Mouse (Mus musculus) v-Abl transformed pro-B cells (cell line): ENCODE results near the gene Syngap1.
"Not testable (repeated sequence)": the region's sequence is repeated elsewhere in the genome, so short reads cannot be mapped to it uniquely, and the experiment has no call there.

Source experiments
- in situ Hi-C, 2 experiments: fragments of 400-800 bp; cut with MboI; formaldehyde crosslinking; loops; one replicate each; pipeline ENCODE4 v1.15.1; 2025; ENCODE audit not compliant: unreplicated experiment in 2 of 2

Syngap1 gene

DNA sequence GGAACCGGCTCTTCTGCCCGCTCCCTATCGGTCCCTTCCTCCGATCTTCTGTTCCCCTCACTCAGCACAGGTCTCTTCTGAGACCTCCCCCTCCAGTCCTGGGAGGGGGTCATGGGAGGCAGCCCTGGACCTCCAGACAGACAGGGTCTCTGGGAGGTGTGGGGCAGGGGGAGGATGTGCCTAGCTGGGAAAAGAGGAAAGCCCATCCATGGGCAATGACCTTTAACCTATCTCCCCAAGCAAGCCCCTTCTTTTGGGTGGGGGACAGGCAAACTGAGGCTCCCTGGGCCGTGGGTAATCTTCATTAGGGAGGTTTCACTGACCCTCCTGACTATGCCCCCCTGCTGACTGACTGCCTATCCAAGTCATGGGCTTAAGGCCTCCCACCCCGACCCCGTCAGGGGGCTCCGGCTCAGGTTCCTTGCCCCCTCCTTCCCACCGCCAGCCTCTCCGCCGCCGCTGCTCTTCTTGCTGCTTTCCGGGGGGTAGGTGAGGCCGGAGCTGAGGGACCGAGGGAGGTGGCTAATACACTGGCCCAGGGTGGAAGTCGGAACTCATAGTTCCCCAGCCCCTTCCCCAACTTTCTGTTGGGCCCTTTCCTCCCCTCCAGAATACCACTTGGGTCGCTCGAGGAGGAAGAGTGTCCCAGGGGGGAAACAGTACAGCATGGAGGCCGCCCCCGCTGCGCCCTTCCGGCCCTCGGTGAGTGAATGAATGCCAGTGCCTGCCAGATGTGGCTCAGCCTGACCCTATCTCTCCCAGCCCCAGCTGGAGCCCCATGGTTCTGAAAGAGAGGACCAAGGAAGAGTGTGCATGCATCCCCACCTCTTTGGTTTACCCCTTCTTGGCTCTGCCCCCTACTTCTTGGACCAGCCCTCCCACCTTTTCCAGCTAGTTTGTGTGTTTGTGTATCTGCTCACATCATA lies 11.2 kb downstream of the Syngap1 start:
- in situ Hi-C loops: no loop called here

DNA sequence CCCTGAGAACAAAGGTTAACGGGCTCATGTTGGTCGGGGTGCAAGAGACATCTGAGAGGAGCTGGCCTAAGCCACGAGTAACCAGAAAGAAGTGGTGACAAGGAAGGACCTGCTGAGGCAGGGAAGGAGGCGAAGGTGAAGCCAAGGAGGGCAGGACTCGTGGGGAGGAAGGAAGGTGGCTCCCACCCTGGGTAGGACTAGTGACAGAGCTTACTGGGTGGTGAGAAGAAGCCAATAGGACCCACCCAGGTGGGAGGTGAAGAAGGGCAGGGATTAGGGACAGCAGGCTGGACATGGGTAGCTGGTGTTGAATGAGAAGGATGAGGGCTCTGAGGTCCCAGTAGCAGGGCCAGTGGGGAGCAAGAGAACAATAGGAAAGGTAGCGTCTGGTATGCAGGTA lies 12.1 kb downstream of the Syngap1 start:
- in situ Hi-C loops: no loop called here

DNA sequence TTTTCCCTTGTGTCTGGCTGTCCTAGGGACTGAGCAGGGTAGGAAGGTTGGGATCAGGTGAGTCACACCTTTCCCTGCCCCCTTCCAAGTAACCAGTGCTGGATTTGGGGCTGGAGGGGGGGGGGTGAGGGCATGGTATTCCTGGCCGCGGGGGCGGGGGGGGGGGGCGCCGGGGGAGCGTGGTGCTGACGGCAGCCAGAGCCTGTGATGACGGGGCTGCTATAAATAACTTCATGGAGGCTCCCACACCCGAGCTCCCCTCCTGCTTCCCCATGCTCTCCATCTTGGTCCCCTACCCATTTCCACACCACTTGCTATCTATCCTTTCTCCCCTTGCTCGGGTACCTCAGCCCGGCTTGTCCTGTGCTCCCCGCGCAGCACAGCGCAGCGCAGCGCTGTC lies 12.7 kb downstream of the Syngap1 start:
- in situ Hi-C loops: no loop called here

DNA sequence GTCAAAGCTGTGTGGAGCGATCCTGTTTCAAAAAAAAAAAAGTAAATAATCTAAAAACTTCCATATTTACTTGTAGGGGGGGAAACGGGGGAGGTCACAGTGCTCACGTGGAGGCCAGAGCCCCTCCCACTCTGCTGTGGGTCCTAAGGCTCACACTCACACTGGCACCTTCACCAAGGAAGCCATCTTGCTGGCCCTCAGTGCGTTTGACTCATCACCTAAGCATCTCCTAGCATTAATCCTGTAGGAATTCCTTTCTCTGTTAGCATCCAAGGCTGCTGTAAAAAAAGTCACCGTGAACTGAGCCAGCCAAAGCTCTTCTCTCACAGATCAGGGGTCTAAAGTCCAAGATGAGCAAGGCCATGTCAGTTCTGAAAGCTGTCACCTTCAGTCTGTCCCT lies 15.3 kb downstream of the Syngap1 start:
- in situ Hi-C loops: no loop called here

- in situ Hi-C loops: no loop called here
Measured at GRCm38 (mm10) chr17:26956895-26957294, 15.8 kb downstream of the Syngap1 start.

- in situ Hi-C loops: no loop called here
Measured at GRCm38 (mm10) chr17:26957872-26958271, 16.8 kb downstream of the Syngap1 start.

- in situ Hi-C loops: no loop called here
Measured at GRCm38 (mm10) chr17:26958880-26959279, 17.8 kb downstream of the Syngap1 start.

GRCm38 (mm10) chr17:26959815-26960214 lies 18.8 kb downstream of the Syngap1 start:
- in situ Hi-C loops: no loop called here

- in situ Hi-C loops: no loop called here
Measured at GRCm38 (mm10) chr17:26961572-26962240, 20.7 kb downstream of the Syngap1 start.

DNA sequence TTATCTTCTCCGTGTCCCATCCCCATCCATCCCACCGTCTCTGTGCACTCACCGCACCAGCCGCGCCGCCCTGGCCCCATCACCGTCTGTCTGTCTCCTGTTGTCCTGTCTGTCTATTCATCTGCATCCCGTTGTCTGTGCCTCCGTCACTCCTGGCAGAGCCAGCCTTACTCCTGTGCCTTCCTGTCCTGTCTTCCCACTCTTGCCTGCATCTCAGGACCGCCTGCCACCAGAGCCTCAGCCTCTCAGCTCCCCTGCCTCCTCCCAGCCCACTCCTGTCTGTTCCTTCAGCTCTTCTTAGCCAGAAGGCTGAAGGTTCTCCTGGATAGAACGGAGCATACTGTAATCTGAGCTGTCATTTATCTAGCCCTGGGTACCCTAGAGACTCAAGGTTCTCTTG lies 25.9 kb downstream of the Syngap1 start:
- in situ Hi-C loops: no loop called here

- in situ Hi-C loops: no loop called here
Measured at GRCm38 (mm10) chr17:26967477-26967876, 26.4 kb downstream of the Syngap1 start.

DNA sequence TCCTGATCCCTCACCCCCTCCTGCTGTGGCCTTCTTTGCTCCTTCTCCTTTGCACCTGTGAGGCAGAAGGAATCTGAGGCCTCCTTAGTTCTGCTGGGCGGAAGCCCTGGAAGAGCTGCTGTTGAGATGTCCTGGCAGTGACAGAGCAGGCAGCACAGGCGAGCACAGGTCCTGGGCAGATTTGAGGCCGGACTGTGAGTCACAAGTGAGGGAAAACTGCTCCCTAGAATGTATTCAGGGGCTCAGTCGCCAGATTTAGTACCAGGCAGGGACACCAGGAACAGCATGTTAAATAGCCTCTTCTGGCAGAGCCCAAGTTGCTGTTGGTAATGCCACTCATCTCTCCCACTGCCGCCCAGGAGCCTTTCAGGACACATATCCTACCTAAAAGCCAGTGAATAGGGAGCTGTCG lies 27.2 kb downstream of the Syngap1 start:
- in situ Hi-C loops: no loop called here

- in situ Hi-C loops: no loop called here
Measured at GRCm38 (mm10) chr17:26969257-26969656, 28.2 kb downstream of the Syngap1 start.

DNA sequence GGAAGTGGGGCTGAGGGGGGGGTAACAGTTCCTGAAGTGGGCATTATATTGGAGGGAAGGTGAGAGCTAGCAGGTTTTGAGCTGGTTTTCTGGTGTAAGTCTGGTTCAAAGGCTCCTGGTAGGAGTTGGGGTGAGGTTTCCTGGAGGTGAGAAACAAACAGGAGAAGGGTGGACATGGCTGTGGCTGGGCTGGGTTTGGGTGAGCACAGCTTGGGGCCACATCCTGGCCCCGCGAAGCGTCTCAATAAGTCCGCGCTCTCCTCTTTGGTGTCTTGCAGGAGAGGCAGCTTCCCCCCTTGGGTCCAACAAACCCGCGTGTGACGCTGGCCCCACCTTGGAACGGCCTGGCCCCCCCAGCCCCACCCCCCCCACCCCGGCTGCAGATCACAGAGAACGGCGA lies 29.2 kb downstream of the Syngap1 start:
- in situ Hi-C loops: no loop called here

- in situ Hi-C loops: no loop called here
Measured at GRCm38 (mm10) chr17:26971247-26971905, 30.3 kb downstream of the Syngap1 start.

- in situ Hi-C loops: no loop called here
Measured at GRCm38 (mm10) chr17:26972107-26972506, 31.1 kb downstream of the Syngap1 start.

DNA sequence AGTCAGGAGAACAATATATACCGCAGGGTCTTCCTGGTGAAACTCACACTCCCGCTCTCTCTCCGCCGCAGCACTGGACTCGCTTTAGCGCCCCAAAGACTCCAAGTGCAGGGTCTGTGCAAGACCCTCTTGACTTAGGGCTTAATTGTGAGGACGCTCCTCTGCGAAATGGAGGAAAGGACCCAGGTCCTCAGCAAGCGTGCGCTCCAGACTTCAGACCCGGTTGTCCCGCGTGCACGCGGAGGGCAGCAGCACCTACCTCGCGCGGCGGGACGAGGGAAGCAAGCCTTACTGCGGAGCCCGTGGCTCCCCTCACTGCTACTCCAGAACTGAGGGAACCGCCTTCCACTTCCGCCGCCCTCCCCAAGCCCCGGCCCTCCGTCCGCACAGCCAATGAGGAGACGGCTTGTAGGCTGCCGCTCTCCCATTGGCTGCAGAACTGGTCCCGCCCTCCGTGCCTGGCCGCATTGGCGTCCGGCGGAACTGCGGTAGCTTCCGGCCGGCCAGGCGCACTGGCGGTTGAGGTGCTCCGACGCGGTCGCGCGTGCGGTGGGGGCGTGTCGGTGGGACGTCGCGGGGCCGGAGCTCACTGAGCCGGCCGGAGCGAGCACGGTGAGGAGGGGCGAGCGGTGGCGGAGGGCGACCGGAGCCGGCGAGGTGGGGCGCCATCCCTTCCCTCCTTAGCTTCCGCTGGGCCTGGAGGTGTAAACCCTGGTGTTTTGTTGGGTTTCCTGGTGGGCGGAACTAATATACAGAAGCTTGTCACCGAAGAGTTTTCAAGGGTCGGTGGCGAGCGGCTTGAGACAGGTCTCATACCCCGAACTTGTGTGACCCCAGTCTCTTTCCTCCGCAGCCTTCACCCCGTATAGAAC lies 31.9 kb downstream of the Syngap1 start, which contains the start of gene Zbtb9:
Zbtb9 (plus strand) TSS at position 465 of the 872 bp plus-strand sequence.
- in situ Hi-C loops: no loop called here

DNA sequence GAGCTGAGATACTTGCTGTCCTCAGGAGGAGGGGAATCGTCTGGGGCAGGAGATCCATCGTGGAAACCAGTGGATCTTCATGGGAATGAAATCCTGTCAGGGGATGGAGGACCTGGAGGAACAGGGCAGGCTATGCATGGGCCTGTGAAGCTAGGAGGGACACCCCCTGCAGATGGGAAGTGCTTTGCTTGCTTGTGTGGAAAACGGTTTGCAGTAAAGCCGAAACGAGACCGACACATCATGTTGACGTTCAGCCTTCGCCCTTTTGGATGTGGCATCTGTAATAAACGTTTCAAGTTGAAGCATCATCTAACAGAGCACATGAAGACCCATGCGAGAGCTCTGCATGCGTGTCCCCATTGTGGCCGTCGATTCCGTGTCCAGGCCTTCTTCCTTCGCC lies 33.5 kb downstream of the Syngap1 start:
- in situ Hi-C loops: no loop called here

DNA sequence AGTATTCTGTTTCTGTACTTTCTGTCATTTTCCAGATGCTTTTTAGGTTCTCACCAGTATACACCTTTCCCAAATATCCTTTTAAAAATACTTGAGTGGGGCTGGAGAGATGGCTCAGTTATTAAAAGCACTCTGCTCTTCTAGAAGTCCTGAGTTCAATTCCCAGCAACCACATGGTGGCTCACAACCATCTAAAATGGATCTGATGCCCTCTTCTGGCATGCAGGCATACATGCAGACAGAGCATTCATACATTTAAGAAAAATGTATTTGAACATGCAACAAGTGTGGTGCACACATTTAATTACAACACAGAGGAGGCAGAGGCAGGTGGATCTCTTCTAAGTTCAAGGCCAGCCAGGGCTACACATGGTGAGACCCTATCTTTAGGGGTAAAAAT lies 34.4 kb downstream of the Syngap1 start:
- in situ Hi-C loops: no loop called here

DNA sequence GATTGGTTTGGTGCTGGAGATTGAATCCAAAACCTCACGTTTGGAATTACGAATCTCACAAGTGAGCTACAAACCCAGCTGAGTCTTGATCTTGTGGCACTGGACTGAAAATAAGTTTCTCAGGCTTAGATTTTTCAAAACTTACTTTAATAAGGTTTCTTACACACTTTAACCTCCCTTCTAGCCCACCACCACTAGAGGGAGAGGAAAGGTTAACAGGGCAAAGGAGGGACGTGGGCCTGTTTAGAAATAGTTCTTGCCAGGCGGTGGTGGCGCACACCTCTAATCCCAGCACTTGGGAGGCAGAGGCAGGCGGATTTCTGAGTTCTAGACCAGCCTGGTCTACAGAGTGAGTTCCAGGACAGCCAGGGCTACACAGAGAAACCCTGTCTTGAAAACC lies 36.3 kb downstream of the Syngap1 start:
- in situ Hi-C loops: not testable (repeated sequence)
